Mouse (Mus musculus): ENCODE data around the gene Rreb1.

Gene Rreb1

DNA sequence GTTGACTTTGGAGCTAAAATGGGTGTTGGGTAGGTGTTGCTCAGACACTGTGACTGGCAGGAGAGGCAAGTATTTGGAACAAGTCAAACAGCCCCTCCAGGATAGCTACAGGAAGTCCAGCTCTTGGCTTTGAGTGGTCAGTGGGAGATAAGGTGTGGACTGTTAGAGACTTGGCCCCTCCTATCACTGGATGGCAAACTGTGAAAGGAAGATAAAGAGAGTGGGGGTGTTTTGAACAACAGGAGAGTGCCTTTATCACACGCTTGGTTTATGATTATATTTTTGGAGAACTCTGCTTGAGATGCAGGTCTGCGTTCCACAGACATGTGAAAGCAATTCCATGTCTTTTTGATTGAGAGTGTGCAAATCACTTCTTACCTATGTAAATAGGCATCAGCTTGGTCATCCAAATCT is 100.7 kb downstream of the Rreb1 start:
- DNase-seq = peak; percentile 31

DNA sequence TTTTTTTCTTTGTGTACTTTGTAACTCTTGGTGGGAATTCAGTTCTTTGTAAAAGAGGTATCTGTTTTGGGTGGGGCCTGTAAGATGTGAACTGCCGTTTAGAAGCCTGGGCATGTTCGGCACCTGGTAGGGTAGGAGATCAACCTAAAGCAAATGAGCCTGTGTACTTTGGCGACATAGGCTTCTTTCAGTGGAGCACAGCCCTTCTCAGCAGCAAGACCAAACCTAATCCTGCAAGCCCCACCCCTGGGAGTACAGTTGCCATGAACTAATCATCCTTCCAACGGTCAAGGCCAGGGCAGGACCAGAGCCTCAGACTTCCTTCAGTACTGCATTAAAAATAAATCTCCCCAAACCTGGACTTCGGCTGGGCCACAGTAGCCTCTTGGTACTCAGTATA is 101.4 kb downstream of the Rreb1 start:
- DNase-seq = no peak

DNA sequence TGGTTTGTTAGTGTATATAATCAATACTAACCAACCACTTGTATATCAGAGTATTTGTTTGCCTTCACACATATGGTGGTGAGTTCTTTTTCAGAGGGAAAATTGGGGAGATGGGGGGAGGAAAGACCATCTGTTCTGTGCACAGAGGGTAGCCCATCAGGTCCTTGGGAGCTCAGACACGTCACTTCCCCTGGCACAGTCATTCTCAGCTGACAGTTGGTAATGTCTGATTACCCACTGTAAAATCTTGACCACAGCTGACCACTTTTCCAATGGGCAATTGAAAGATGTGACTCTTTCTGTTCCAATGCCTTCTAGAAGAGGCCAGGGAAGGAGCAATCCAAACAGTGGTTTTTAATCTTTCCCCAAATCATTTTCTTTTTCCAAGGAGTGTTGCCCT is 101.8 kb downstream of the Rreb1 start:
- no peak for DNase-seq

DNA sequence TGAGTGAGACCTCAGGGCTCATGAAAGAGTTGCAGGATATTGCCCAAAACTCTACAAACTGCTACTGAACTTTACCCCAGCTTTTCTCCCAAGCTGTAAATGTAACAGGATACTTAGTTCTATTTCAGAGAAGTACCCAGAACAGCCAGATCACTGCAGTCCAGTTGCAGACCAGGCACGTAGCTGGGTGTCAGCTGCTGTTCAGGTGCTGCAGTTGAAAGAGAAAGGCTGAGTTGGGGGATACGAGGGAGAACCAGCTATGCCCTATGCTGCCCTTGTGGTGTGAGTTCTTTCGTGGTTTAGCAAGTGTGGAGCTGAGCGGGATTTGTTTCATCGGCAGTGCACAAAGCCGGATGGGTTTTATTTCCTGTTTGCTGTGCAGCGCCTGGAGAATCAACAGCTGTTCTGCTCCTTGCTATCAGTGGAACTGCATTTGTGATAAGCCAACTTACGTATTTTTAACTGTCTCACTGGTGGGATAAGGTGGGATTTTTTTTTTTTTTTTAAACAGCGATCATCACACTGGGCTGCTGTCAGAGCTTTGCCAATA is 102.5 kb downstream of the Rreb1 start:
- peak; percentile 32 for DNase-seq

DNA sequence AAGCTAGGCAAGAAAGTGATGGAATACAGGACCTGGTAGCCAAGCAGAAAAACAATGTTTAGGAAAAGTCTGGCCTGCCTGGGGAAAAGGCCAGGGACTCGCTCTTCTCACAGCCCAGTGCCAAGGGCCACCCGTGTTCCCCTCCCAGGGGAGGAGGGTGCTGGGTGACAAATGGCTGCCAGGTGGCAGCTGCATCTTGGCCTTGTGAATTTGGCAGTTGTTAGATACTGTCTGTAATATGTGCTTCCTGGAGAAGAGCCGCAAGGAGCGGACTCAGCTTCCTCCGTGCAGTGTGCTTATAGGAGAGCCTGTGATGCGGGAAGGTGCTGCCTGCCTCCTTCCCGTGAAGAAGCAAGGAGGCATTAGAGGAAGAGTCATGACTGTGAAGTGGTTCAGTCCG is 104.3 kb downstream of the Rreb1 start:
- peak; percentile 83 for DNase-seq

DNA sequence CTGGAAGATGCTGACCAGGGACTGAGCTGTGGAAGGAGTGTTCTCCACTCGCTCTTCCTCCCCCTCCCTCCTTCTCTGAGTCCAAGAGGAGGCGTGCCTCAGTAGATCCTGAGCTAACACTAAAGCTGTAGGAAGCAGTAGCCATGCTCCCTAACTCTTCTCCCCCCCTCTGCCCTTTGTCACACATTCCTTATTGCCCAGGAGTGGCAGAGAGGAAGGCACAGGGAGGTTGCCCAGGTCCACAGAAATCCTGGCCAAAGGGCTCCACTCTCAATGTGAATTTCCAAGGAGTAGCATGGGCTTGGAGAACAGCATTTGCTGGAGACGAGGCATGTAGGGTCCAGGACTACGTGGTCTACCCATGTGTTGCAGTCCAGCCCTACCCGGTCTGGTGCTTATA is 104.8 kb downstream of the Rreb1 start:
- DNase-seq = no peak

DNA sequence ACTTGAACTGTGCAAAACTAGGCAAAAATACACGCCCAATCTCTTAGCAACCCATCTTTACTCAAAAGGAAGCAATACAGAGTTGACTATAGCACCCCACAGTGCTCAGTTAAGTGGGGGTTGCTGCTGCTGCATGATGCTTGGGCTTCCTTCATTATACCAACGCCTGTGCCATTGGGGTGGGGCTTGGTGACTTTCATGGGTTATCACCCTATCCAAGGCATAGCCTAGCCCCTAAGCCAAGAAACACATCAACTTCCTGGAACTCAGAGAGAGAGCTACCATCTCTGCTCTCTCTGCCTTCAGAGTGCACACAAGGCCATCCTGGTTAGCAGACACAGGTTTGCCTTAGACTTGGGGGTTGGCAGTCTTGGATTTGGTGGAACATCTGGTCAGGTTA is 107.2 kb downstream of the Rreb1 start:
- DNase-seq = no peak

DNA sequence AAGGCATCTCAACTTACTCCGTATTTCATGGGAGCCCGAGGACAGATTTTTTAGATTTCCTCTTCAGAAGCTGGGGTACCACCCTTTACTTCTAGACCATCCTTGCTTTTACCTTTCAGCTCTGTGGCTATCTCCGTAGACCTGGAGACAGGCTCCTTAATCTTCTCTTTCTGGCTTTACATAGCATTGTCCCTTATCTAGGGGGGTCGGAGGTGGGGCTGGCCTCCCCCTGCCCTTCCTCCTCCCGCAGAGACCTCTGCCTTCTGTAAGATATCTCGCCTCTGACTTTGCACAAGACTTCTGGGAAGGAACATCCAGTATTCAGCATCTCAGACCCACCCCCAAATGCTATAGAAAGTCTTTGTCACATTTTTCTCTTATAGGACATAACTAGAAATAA is 107.8 kb downstream of the Rreb1 start:
- DNase-seq = no peak

DNA sequence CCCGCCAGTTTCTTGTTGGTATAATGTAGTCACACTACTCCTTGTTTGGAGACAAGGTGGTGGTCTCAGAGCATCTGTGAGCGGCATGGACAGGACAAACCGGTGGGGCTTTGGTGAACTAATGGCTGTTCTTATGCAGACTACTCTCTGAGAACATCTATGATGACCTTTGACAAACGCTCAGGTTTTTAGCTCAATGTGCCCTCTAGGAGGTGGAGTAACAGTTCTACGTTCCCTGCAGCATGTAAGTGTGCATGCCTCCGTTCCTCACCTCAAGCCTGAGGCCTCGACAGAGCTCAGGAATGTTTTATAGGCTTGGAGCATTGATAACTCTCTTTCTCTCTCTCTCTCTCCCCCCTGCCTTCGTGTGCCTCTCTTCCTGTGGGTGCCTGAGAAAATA is 116.6 kb downstream of the Rreb1 start:
- no peak for DNase-seq

DNA sequence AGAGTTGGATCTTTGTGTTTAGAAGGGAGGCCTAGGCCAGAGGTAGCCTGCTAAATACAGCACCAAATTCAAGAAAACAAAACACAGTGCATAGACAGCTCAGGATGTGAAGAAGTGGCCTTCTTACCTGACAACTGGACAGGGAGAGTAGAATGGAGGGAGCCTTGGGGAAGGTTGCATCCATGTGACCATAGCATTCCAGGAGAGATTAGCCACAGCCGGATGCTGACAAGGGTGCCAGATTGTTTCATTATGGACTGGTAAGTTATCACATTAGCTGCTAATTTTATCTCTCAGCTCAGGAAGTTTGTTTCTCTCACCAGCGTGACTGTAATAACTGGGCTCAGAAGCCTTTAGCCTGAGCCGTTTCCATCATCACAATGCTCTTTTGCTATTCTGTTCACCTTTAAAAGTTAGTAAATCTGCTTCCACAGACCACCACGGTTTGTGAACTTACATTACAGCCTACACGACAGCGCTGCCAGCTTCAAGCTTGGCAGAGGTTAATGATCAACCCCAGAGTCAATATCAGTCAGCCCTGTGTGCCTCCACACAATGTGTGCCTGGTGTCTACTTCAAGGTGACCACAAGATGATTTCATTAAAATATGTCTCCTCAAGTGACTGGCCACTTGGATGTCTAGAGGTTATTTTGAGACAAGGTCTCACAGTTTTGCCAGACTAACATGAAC is 117.5 kb downstream of the Rreb1 start:
- DNase-seq = no peak

DNA sequence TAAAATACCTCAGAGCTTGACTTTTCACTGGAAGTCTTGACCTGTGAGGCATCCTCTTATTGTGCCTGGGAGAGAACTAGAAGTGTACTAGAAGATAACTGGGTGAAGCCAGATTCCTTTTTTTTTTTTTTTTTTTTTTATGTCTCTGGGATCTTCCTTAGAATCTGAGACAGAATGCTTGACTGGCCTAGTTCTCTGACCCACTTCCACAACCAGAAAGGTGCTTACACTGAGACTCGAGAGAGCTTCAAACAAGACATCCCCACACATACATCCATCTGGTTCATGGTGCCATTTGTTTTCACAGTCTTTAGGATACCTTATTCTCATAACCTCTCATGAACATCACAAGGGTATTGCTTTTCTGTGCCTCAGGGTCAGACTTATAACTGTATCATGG is 118.2 kb downstream of the Rreb1 start:
- no peak for DNase-seq

DNA sequence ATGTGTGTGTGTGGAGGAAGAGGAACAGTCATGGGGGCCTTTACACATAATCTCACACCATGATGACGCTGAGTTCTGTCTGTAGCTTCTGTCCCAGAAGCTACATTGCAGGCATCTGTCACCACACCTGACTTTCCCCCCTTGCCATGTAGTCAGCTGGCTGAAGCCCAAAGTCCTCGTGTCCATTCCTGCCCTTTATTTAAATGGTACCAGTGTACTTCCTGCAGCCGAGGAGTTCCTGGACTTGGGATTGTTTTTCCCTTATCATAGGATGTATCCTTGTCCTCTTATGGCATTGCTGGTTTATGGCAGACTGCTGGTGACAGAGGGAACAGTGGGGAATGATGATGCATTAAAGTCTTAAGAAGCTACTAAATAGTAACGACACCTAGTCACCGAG is 120.6 kb downstream of the Rreb1 start:
- no peak for DNase-seq

DNA sequence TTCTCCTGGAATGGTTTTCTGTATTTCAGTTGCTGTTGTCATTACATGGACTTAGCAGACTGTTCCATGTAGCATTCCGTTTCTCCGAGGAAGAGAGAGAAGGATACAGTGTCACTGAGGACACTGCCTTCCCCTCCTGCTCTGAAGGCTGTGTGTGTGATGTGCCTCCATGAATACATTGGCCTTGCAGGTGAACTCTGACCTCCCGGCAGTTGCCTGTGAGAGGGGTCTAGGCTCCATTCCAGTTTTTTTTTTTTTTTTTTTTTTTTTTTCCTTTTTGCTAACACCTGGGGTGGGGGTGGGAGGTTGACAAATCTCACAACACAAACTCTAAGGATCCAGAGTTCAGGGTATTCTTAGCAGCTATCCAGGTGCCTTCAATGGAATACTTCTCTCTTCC is 124.8 kb downstream of the Rreb1 start:
- no peak for DNase-seq

DNA sequence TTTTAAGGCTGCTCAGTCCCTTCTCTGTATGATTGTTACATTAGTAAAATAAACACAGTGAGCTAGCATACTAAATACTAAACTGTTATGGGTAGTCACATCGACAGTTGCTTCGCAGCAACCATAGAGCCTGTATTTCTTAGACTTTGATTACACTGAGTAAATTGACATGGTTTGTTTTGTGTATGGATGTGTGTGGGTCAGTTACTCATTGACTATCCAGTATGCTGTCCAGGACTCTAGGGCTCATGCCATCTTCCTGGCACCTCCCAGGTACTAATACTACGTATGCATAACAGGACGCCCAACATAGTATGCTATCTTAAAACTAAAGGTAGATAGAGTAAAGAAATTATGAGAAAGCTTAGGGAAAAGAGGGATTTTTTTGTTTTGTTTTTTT is 125.3 kb downstream of the Rreb1 start:
- no peak for DNase-seq

DNA sequence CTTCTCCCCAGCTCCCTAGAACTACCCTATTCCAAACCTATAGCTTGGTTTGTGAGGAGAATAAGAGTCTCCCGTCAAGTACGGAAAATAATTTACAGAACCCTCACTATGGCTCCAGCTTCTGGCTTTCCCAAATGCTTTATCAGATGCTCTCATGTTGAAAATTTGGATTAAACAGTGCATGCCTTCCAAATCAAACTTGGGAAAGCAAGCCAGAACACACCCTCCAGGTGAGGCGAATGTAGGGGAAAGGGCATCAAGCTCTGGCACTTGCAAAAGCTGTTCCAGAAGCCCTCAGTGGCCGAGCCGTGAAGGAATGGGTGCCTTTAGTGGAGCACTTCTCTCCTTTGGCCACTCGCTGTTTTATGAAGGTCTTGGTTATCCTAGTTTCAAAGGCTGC is 126.2 kb downstream of the Rreb1 start:
- no peak for DNase-seq

DNA sequence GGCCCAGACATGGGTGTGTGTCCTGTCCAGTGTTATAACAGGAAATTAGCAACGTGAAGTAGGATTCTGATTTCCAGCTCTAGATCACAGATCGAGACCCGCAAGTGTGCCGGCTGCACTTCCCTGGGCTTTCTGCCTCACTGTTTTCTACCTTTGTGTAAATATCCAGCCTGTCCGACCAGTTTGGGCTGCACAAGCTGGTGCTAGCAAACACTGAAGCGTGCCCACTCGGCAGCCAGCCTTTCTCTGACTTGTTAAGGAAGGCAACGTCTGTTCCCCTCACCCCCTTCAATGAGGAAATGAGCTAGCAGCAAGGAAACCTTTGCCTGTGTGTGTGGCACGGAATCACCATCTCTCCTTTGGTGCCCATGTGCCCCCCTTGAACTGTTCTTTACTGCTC is 129.9 kb downstream of the Rreb1 start:
- peak; percentile 61 for DNase-seq

DNA sequence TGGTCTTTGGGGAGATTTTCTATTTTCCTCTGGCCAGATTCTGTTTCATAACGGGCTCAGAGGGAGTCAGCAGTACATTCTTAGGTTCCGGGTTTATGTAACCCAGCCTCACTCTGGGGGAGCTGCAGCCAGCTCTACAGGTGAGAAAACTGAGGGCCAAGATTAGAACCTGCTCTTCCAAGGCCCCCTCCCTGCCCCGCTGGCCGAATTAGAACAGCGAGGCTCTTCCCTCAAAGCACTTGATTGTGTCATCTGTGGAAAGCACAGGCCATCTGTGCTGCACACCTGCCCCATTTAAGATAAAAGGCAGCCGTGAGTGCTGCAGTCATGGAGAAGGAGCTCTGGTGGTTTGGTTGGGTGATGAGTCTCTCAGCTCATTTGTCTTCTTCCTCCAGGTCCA is 130.3 kb downstream of the Rreb1 start:
- DNase-seq = no peak

DNA sequence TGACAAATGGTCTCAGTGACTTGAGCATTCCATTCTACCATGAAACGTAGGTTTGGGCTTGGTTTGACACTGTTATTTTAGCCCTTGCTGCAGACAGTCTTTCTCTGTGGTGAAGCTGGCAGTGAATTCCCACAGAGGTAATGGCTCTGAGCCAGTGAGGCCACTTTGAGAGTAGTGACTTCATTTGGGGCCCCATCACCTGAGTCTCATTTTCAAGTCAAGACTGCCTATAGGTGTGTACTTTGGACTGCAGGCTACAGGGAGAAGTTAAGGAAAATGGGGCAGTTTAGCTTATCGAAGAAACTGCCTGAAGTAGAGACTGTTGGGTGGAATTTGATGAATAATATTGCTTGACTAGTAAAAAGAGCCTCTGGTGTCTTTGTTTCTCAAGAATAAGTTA is 131.0 kb downstream of the Rreb1 start:
- no peak for DNase-seq

DNA sequence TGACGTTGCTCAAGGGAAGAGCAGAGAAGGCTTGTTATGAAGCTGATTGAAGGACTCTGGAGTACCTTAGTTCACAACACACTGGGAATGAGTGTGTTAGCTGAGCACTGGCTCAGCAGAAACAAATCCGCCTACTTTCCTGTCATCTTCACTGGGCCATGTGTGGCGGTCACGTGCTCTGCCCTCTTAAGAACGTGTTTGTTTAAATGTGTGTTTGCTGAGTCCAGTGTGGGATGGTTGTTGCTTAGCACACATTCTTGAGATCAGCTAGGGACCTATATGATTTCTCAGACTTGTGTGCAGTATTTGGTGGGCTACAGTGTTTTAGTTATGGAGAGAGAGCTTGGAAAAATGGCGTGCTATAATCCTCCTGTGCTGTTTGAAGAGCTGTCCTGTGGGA is 133.8 kb downstream of the Rreb1 start:
- DNase-seq = peak; percentile 51

DNA sequence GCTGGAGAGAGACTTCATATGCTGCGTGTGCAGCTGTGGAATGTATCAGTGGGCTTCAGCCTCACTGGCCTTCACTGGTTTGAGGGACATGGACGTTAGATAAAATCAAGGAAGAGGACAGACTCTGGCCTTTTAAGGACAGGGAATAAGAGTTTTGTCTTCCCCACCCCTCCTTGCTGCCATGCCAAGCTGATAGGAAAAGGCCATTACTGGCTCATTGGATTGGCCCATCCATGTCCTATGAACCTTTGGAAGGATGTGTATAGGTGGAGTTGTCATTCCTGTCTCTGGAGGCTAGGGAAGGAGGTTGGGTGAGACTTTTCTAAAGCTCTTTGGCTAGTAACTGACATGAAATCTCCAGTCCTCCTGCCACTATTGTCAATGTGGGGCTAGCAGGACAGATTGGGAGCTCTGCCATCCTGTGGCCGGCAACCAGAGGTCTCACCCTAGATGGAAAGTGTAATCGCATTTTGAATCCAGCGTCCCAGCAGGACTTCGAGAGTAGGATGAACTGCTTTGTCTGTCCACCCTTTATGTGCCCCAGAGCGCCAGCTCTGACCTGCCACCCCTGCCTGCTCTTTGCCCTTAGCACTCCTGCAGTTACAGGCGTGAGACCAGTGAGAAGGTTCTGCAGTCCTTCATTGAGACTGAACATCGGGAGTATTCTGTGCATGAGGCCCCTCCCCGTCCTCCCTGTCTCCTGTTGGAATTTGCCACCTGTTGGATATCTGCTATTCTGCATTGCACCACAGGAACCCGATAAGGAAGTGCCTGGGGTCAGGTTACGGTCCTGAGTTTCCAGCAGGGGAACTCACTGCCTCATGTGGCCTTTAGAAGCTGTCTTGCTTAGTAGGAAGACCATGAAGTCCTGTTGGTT is 134.6 kb downstream of the Rreb1 start:
- DNase-seq = no peak

DNA sequence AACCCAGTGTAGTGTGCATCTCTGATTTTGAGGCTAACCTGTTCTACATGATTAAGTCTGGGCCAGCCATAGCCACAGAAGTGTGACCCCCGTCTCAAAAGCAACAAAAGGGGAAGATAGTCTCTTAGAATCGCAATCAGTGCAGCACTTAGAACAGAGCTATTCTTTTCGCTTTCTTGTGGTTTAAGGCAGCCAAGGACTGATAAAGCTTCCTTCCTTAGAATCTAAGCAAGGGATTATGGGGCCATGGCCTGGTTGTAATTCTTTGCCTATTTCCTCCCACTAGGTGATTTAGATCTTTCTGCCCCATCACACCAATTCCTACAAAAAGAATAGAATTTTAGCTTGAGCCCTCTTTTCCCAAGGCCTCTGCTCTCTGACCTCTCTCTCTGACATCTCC is 135.8 kb downstream of the Rreb1 start:
- DNase-seq = no peak

DNA sequence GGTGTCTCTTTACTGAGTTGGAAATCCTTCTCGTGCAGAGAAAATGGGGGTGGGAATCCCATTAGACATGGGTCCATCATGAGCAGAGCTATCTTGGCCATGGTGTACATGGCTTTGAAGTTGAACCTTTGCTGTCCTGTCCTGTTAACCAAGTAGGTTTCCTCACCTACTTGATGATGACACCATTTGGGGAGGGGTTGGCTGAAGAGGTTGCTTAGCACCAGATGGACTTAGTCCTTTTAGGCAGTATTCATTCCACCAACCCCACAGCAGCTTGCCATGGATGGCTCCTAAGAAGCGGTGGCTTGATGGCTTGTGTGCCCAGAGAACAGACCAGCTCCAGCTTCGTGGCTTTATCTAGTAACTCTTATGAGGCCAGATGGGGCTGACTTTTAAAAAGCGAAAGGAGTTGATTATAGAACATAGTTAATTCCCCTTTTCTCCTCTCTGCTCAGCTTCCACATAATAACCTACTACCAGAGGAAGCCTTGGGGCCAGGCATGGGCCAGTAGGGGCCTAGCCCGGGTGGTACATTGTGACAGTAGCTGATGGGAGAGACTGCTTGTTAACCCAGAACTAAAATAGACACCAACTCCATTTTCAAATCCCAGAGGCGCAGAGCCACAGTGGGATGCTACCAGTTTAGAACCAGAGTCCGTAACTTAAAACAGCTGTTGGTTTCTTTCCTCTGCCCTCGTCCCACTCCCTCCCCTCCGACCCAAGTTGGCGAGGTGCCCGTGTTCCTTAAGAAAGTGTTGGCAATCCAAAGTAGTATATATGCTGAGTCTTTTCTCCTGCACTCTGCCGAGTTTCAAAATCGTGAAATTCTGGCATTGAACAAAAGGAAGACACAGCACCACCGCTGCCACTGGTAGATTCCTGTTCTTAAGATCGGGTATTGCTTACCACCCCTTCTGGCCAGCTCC is 140.4 kb downstream of the Rreb1 start:
- DNase-seq = peak; percentile 76

DNA sequence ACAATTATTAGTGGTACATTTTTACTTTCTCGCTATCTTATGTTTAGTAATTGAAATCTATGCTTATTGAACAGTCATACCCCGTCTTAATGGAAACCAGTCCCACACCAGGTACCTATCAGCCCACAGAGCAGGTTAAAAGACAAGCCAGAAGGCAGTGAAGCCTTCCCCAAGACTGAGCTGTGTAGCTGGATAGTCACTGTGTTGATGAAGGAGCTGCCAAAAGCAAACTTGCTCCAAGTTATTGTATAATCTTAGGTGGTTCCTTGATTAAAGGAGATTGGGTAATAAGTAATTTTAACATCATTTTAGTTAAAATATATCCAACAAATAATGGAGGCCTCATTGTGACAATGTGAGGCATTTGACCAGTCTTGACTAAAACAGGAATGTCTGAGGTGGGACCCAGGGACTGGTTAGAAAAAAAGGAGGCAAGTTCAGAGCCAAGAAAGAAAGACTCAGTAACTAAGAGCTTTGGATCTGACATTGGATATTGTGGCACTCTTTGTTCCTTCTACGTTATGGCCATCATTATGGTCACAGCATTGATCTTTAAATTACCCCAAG is 141.6 kb downstream of the Rreb1 start:
- DNase-seq = no peak
